Mouse (Mus musculus): ENCODE measurements around the gene Akirin2.

DNA sequence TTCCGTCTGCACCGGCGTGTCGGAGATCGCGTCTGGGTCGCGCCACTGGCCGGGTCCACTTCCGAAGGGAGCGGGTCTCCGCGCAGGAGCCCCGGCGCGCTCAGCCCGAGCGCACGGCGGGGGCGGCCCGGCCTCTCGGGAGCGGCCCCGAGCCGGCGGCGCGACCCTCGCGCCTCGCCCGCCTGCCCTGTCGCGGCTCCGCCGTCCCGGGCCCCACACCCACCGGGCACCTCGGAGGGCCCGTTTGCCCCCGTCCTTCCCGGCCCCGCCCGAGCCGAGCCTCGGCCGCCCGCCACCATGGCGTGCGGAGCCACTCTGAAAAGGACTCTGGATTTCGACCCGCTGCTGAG lies at the start of gene Akirin2:
- TF ChIP-seq CTCF (IDR thresholded peaks at IDR 0.05; ENCODE audit: extremely low read depth, insufficient read length, insufficient replicate concordance, low read depth, low read length) (no peak), POLR2A (IDR thresholded peaks at IDR 0.05; ENCODE audit: low read depth, low read length) (no peak)

Data from small intestine, adult 2 months (tissue).